Mouse (Mus musculus) macrophage (primary cell): ENCODE measurements around the gene Slc17a8. TPM values are rescaled to one million over a fixed set of nuclear protein-coding genes. Genes with fewer than 3 reads are reported as not detected.

Experiments
- H3K27ac ChIP-seq: fragments of 350-480 bp; formaldehyde crosslinking; 2 replicates; pipeline ENCODE4 v1.9.0; 2021
- H3K36me3 ChIP-seq: fragments of 350-480 bp; formaldehyde crosslinking; 2 replicates; pipeline ENCODE4 v1.9.0; 2021; ENCODE audit errors: inconsistent target
- H3K4me3 ChIP-seq: fragments of 350-480 bp; formaldehyde crosslinking; 2 replicates; pipeline ENCODE4 v1.9.0; 2021; ENCODE audit errors: inconsistent target
- H3K79me2 ChIP-seq: fragments of 350-480 bp; formaldehyde crosslinking; 2 replicates; pipeline ENCODE4 v1.9.0; 2021; ENCODE audit errors: inconsistent target
- WGBS: methylation state at CpG from one replicate; pipeline ENCODE4 v1.1.7; 2026; ENCODE audit warnings: inconsistent platforms; ENCODE audit not compliant: missing documents; 5-methylcytosine and 5-hydroxymethylcytosine counted together
- polyA plus RNA-seq: library from polyadenylated mRNA; stranded (reverse); fragments of 250-400 nt; gene quantifications from 3 replicates; pipeline ENCODE4 v1.2.4, GENCODE M21; 2018; ENCODE audit warnings: inconsistent platforms

Slc17a8 gene
- polyA plus RNA-seq, 1 experiment from 2014 or later = 0.22 TPM

GRCm38 (mm10) chr10:89531194-89531634, 89.8 kb downstream of the Slc17a8 start:
- no peak overlapping the region for H3K27ac ChIP-seq
- H3K36me3 ChIP-seq = no peaks in the 10 kb centered on the region
- H3K4me3 ChIP-seq = no peak overlapping the region
- WGBS = 92% methylated on average over 5 of the region's 5 CpGs
- H3K79me2 ChIP-seq = no peaks in the 10 kb centered on the region

- WGBS = 94% methylated on average over 5 of the region's 5 CpGs
- H3K36me3 ChIP-seq = no peaks in the 10 kb centered on the region
- no peak overlapping the region for H3K4me3 ChIP-seq
- H3K27ac ChIP-seq = no peak overlapping the region
- no peaks in the 10 kb centered on the region for H3K79me2 ChIP-seq
Observed at GRCm38 (mm10) chr10:89527054-89527453, 94.0 kb downstream of the Slc17a8 start.

GRCm38 (mm10) chr10:89525823-89526222, 95.2 kb downstream of the Slc17a8 start:
- Histone ChIP-seq H3K36me3 (no peaks in the 10 kb centered on the region), H3K4me3 (no peak overlapping the region)
- 100% methylated on average over 2 of the region's 2 CpGs for WGBS

More at GRCm38 (mm10) chr10:89525823-89526222, 95.2 kb downstream of the Slc17a8 start:
- Histone ChIP-seq H3K79me2 (no peaks in the 10 kb centered on the region), H3K27ac (no peak overlapping the region)

Other genes starting within 250 kb of the Slc17a8 start
- 20.4 to 29.3 TPM (median 24.3 TPM) in 3 replicates for gene Gas2l3, start 177.3 kb downstream of the Slc17a8 start, polyA plus RNA-seq
- gene Nr1h4, start 87.7 kb downstream of the Slc17a8 start, polyA plus RNA-seq = not detected in 3 replicates
- 26.7 to 47.7 TPM (median 33.0 TPM) in 3 replicates for gene Scyl2, start 65.0 kb upstream of the Slc17a8 start, polyA plus RNA-seq
- 12.9 to 14.2 TPM (median 13.9 TPM) in 3 replicates for gene Actr6, start 111.0 kb upstream of the Slc17a8 start, polyA plus RNA-seq
- gene Uhrf1bp1l, start 123.7 kb upstream of the Slc17a8 start, polyA plus RNA-seq = 32.8 to 54.1 TPM (median 35.0 TPM) in 3 replicates